Mouse (Mus musculus): ENCODE results near the gene Olfr398.

Olfr398 gene

GRCm38 (mm10) chr11:73990307-73990706, at the start of gene Olfr398:
Gene Olfr398 (minus strand): TSS chr11:73990407.
- no peak for DNase-seq (ENCODE audit: low read depth)

GRCm38 (mm10) chr11:73993115-73993514, 2.9 kb upstream of the Olfr398 start:
- no peak for DNase-seq (ENCODE audit: low read depth)

DNA sequence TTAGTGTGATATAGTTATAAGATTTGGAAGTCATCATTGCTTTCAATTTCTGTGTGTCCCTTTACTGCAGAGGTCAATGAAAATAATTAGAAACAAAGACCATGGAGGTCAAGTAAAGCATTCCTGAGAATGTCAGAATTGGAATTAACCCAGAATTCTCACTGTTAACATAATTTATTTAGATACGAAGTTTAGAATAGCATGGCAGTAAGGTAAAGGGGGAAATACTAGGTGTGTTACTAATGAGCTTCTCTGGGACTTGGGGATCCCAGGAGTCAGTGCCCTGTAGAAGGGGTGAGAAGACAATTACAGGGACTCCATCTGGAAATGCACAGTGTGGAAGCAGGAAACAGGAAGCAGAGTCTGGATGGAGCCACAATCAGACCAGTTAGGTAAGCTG, 29.7 kb downstream of the Olfr398 start, which contains the start of gene Olfr397:
Gene Olfr397, plus strand, starts transcription at position 301 of the 400 bp plus-strand sequence.
- DNase-seq (ENCODE audit: low read depth) = no peak

- DNase-seq (ENCODE audit: low read depth) = no peak
Observed at GRCm38 (mm10) chr11:73936377-73936776, 53.8 kb downstream of the Olfr398 start, which contains the start of gene Olfr23. Gene Olfr23 (plus strand): TSS chr11:73936677.
